Mouse (Mus musculus) E14TG2a.4 (cell line): ENCODE measurements around the gene Mrps5.

Experiments used
- CTCF ChIP-seq: conservative IDR thresholded peaks from 2 replicates; pipeline ENCODE4 v1.5.1; 2014; ENCODE audit warnings: low read length
- NANOG ChIP-seq: IDR thresholded peaks from 2 replicates; pipeline ENCODE4 v1.6.1; 2014; ENCODE audit warnings: borderline replicate concordance, low read length, mixed read lengths

DNA sequence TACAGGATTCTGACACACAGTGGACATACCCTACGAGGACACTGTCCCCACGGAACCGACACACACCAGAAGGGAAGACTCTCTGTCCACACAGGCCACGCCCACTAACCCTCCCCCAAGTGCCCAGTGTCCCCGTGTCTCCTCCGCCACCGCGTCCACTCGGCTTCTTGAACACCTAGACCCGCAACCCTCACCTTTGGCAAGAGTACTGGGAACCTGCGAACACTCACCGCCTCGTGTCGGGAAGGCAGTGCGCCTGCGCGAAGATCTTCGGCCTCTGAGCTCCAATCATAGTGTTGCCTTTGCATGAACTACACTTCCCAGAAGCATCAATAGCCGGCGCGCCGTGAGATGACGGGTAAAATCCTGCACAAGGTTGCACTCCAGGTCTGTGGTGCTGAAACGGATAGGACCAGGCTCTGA lies 2.6 kb upstream of the Mrps5 start:
- TF ChIP-seq CTCF (no peak), NANOG (no peak)
